Mouse (Mus musculus): ENCODE data around the gene Cmah. TPM values are rescaled to one million over a fixed set of nuclear protein-coding genes. Genes with fewer than 3 reads are reported as not detected.

The Cmah gene
- polyA plus RNA-seq (2014; fragmentation: Nextera tagmentation; extraction: Ambion mirVana), result 0.37 and 0.40 TPM in 2 replicates

- H3K27ac ChIP-seq (ENCODE audit: low read depth, low read length), result no peak within 1 kb of the TSS
- DNase-seq (ENCODE audit: low spot score, missing footprints) (no peak), ATAC-seq (ENCODE audit: low FRiP score) (no peak)
- no peak within 1 kb of the TSS for H3K4me2 ChIP-seq
- WGBS, result 89% methylated on average over 5 of the region's 5 CpGs
- H3K36me3 ChIP-seq (ENCODE audit: control insufficient read depth, insufficient read depth, low read length), result no peaks in the 10 kb centered on the region
- no peak within 1 kb of the TSS for H3K9ac ChIP-seq (ENCODE audit: low read length)
- no peaks in the 10 kb centered on the region for H3K4me1 ChIP-seq (ENCODE audit: control insufficient read depth, insufficient read depth, low read length)
- no peaks in the 10 kb centered on the region for H3K27me3 ChIP-seq (ENCODE audit: control insufficient read depth, insufficient read depth, low read length)
- H3K9me3 ChIP-seq (ENCODE audit: control insufficient read depth, low read length), result no peaks in the 10 kb centered on the region
- no peak within 1 kb of the TSS for H3K4me3 ChIP-seq (ENCODE audit: low read depth, low read length)
These were observed at the start of gene Cmah for GRCm38 (mm10) chr13:24327201-24327600. TSS of gene Cmah (plus strand) at chr13:24327404.

- H3K36me3 ChIP-seq (ENCODE audit: control insufficient read depth, insufficient read depth, low read length), result no peaks in the 10 kb centered on the region
- no peak for ATAC-seq (ENCODE audit: low FRiP score)
- 55% methylated on average over 11 of the region's 11 CpGs for WGBS
- H3K9me3 ChIP-seq (ENCODE audit: control insufficient read depth, low read length), result no peaks in the 10 kb centered on the region
- no peak overlapping the region for H3K4me3 ChIP-seq (ENCODE audit: low read depth, low read length)
- no peak for DNase-seq (ENCODE audit: low spot score, missing footprints)
- no peak overlapping the region for H3K27ac ChIP-seq (ENCODE audit: low read depth, low read length)
- peaks cover 7% of the 10 kb centered on the region; the same call in 1 of the 2 replicates for H3K27me3 ChIP-seq (ENCODE audit: control insufficient read depth, insufficient read depth, low read length)
- no peak overlapping the region for H3K9ac ChIP-seq (ENCODE audit: low read length)
- H3K4me1 ChIP-seq (ENCODE audit: control insufficient read depth, insufficient read depth, low read length), result peaks cover 10% of the 10 kb centered on the region; the same call in 1 of the 2 replicates
- H3K4me2 ChIP-seq, result peak overlapping the region; percentile 81
These were observed 47.8 kb upstream of the Cmah start for GRCm38 (mm10) chr13:24279407-24279761.

- peak; percentile 13; the same call in 1 of the 2 replicates for ATAC-seq (ENCODE audit: low FRiP score)
- no peak overlapping the region for H3K27ac ChIP-seq (ENCODE audit: low read depth, low read length)
- DNase-seq (ENCODE audit: low spot score, missing footprints), result peak; percentile 92
These were observed 47.3 kb upstream of the Cmah start for GRCm38 (mm10) chr13:24279762-24280438.

GRCm38 (mm10) chr13:24280439-24281431, 46.5 kb upstream of the Cmah start, which contains the start of gene Carmil1:
TSS of gene Carmil1 (minus strand) at chr13:24280795.
- H3K9me3 ChIP-seq (ENCODE audit: control insufficient read depth, low read length), result no peaks in the 10 kb centered on the region
- H3K27ac ChIP-seq (ENCODE audit: low read depth, low read length), result peak within 1 kb of the TSS; percentile 78
- H3K27me3 ChIP-seq (ENCODE audit: control insufficient read depth, insufficient read depth, low read length), result peaks cover 7% of the 10 kb centered on the region; the same call in 1 of the 2 replicates
- peak within 1 kb of the TSS; percentile 81 for H3K4me2 ChIP-seq
- peak; percentile 97 for ATAC-seq (ENCODE audit: low FRiP score)
- DNase-seq (ENCODE audit: low spot score, missing footprints), result peak; percentile 97
- peak within 1 kb of the TSS; percentile 64 for H3K4me3 ChIP-seq (ENCODE audit: low read depth, low read length)
- WGBS, result under 1% methylated on average over 81 of the region's 96 CpGs
- H3K9ac ChIP-seq (ENCODE audit: low read length), result peak within 1 kb of the TSS; percentile 86
- peaks cover 10% of the 10 kb centered on the region; the same call in 1 of the 2 replicates for H3K4me1 ChIP-seq (ENCODE audit: control insufficient read depth, insufficient read depth, low read length)
- no peaks in the 10 kb centered on the region for H3K36me3 ChIP-seq (ENCODE audit: control insufficient read depth, insufficient read depth, low read length)

More at GRCm38 (mm10) chr13:24279762-24280438, 47.3 kb upstream of the Cmah start:
- Histone ChIP-seq H3K4me3 (ENCODE audit: low read depth, low read length) (peak overlapping the region; percentile 64), H3K36me3 (ENCODE audit: control insufficient read depth, insufficient read depth, low read length) (no peaks in the 10 kb centered on the region), H3K9ac (ENCODE audit: low read length) (peak overlapping the region; percentile 86), H3K4me2 (peak overlapping the region; percentile 81), H3K9me3 (ENCODE audit: control insufficient read depth, low read length) (no peaks in the 10 kb centered on the region), H3K27me3 (ENCODE audit: control insufficient read depth, insufficient read depth, low read length) (peaks cover 7% of the 10 kb centered on the region; the same call in 1 of the 2 replicates), H3K4me1 (ENCODE audit: control insufficient read depth, insufficient read depth, low read length) (peaks cover 10% of the 10 kb centered on the region; the same call in 1 of the 2 replicates)
- under 1% methylated on average over 18 of the region's 21 CpGs for WGBS

- H3K36me3 ChIP-seq (ENCODE audit: control insufficient read depth, insufficient read depth, low read length), result no peaks in the 10 kb centered on the region
- no peaks in the 10 kb centered on the region for H3K27me3 ChIP-seq (ENCODE audit: control insufficient read depth, insufficient read depth, low read length)
- no peak overlapping the region for H3K9ac ChIP-seq (ENCODE audit: low read length)
- H3K9me3 ChIP-seq (ENCODE audit: control insufficient read depth, low read length), result no peaks in the 10 kb centered on the region
- no peaks in the 10 kb centered on the region for H3K4me1 ChIP-seq (ENCODE audit: control insufficient read depth, insufficient read depth, low read length)
- DNase-seq (ENCODE audit: low spot score, missing footprints) (no peak), ATAC-seq (ENCODE audit: low FRiP score) (no peak)
- no peak overlapping the region for H3K4me3 ChIP-seq (ENCODE audit: low read depth, low read length)
- no peak overlapping the region for H3K27ac ChIP-seq (ENCODE audit: low read depth, low read length)
- 93% methylated on average over 2 of the region's 2 CpGs for WGBS
- no peak overlapping the region for H3K4me2 ChIP-seq
These were observed 39.8 kb upstream of the Cmah start for GRCm38 (mm10) chr13:24287381-24287780.

- H3K27me3 ChIP-seq (ENCODE audit: control insufficient read depth, insufficient read depth, low read length), result no peaks in the 10 kb centered on the region
- no peaks in the 10 kb centered on the region for H3K4me1 ChIP-seq (ENCODE audit: control insufficient read depth, insufficient read depth, low read length)
- no peaks in the 10 kb centered on the region for H3K36me3 ChIP-seq (ENCODE audit: control insufficient read depth, insufficient read depth, low read length)
- 13% methylated on average over 4 of the region's 4 CpGs for WGBS
- no peak overlapping the region for H3K9ac ChIP-seq (ENCODE audit: low read length)
- H3K4me3 ChIP-seq (ENCODE audit: low read depth, low read length), result no peak overlapping the region
- H3K9me3 ChIP-seq (ENCODE audit: control insufficient read depth, low read length), result no peaks in the 10 kb centered on the region
- no peak overlapping the region for H3K4me2 ChIP-seq
- ATAC-seq (ENCODE audit: low FRiP score) (no peak), DNase-seq (ENCODE audit: low spot score, missing footprints) (peak; percentile 95)
- no peak overlapping the region for H3K27ac ChIP-seq (ENCODE audit: low read depth, low read length)
These were observed 30.0 kb upstream of the Cmah start for GRCm38 (mm10) chr13:24297252-24297651.

- Histone ChIP-seq H3K4me1 (ENCODE audit: control insufficient read depth, insufficient read depth, low read length) (no peaks in the 10 kb centered on the region), H3K36me3 (ENCODE audit: control insufficient read depth, insufficient read depth, low read length) (no peaks in the 10 kb centered on the region), H3K27ac (ENCODE audit: low read depth, low read length) (no peak overlapping the region), H3K9me3 (ENCODE audit: control insufficient read depth, low read length) (no peaks in the 10 kb centered on the region), H3K27me3 (ENCODE audit: control insufficient read depth, insufficient read depth, low read length) (no peaks in the 10 kb centered on the region), H3K4me2 (no peak overlapping the region), H3K9ac (ENCODE audit: low read length) (no peak overlapping the region), H3K4me3 (ENCODE audit: low read depth, low read length) (no peak overlapping the region)
- WGBS, result 85% methylated on average over 4 of the region's 4 CpGs
- no peak for DNase-seq (ENCODE audit: low spot score, missing footprints)
- ATAC-seq (ENCODE audit: low FRiP score), result no peak
These were observed 21.7 kb upstream of the Cmah start for GRCm38 (mm10) chr13:24305486-24305885.

- H3K4me1 ChIP-seq (ENCODE audit: control insufficient read depth, insufficient read depth, low read length), result no peaks in the 10 kb centered on the region
- no peak for ATAC-seq (ENCODE audit: low FRiP score)
- H3K36me3 ChIP-seq (ENCODE audit: control insufficient read depth, insufficient read depth, low read length), result no peaks in the 10 kb centered on the region
- H3K9me3 ChIP-seq (ENCODE audit: control insufficient read depth, low read length), result no peaks in the 10 kb centered on the region
- no peak overlapping the region for H3K4me2 ChIP-seq
- H3K27me3 ChIP-seq (ENCODE audit: control insufficient read depth, insufficient read depth, low read length), result no peaks in the 10 kb centered on the region
- no peak overlapping the region for H3K27ac ChIP-seq (ENCODE audit: low read depth, low read length)
- WGBS, result 52% methylated on average over 4 of the region's 4 CpGs
- H3K4me3 ChIP-seq (ENCODE audit: low read depth, low read length), result no peak overlapping the region
- H3K9ac ChIP-seq (ENCODE audit: low read length), result no peak overlapping the region
- no peak for DNase-seq (ENCODE audit: low spot score, missing footprints)
These were observed 21.0 kb upstream of the Cmah start for GRCm38 (mm10) chr13:24306248-24306647.

All from midbrain, embryonic 11.5 days (tissue).